Mouse (Mus musculus) thymus, adult 18-20 months (tissue): ENCODE measurements around the gene Zfhx2.

Experiments
- DNase-seq, 2 experiments: peaks; one replicate each; pipeline ENCODE4 v3.0.0; 2022; ENCODE audit warnings: mixed read lengths in 2 of 2

Zfhx2 gene

GRCm38 (mm10) chr14:55092011-55092577, at the start of gene Zfhx2:
TSS of gene Zfhx2 (minus strand) at chr14:55092324.
- peak; percentile 84 to 87 for DNase-seq

- DNase-seq = no peak
Observed at GRCm38 (mm10) chr14:55139313-55139712, 47.2 kb upstream of the Zfhx2 start.

- no peak for DNase-seq
Observed at GRCm38 (mm10) chr14:55135676-55136075, 43.6 kb upstream of the Zfhx2 start.

GRCm38 (mm10) chr14:55126521-55126920, 34.4 kb upstream of the Zfhx2 start:
- no peak for DNase-seq

GRCm38 (mm10) chr14:55125711-55126110, 33.6 kb upstream of the Zfhx2 start:
- no peak for DNase-seq

GRCm38 (mm10) chr14:55122359-55122758, 30.2 kb upstream of the Zfhx2 start:
- no peak for DNase-seq

GRCm38 (mm10) chr14:55121947-55122346, 29.8 kb upstream of the Zfhx2 start:
- no peak for DNase-seq

GRCm38 (mm10) chr14:55119421-55120134, 27.5 kb upstream of the Zfhx2 start:
- DNase-seq = no peak

GRCm38 (mm10) chr14:55118852-55119251, 26.7 kb upstream of the Zfhx2 start:
- DNase-seq = no peak

GRCm38 (mm10) chr14:55116425-55117200, 24.5 kb upstream of the Zfhx2 start, which contains the start of gene Jph4:
TSS of gene Jph4 (minus strand) at chr14:55116935.
- DNase-seq = no peak

GRCm38 (mm10) chr14:55115846-55116245, 23.7 kb upstream of the Zfhx2 start:
- no peak for DNase-seq

GRCm38 (mm10) chr14:55114759-55115701, 22.9 kb upstream of the Zfhx2 start:
- no peak for DNase-seq

GRCm38 (mm10) chr14:55113975-55114645, 22.0 kb upstream of the Zfhx2 start:
- no peak for DNase-seq

GRCm38 (mm10) chr14:55113351-55113974, 21.3 kb upstream of the Zfhx2 start:
- DNase-seq = no peak

GRCm38 (mm10) chr14:55111720-55112119, 19.6 kb upstream of the Zfhx2 start:
- no peak for DNase-seq

GRCm38 (mm10) chr14:55110076-55110475, 18.0 kb upstream of the Zfhx2 start:
- no peak for DNase-seq

- DNase-seq = no peak
Observed at GRCm38 (mm10) chr14:55109048-55109873, 17.1 kb upstream of the Zfhx2 start.

GRCm38 (mm10) chr14:55108202-55108870, 16.2 kb upstream of the Zfhx2 start:
- DNase-seq = no peak

- DNase-seq = no peak
Observed at GRCm38 (mm10) chr14:55106990-55107389, 14.9 kb upstream of the Zfhx2 start.
